Mouse (Mus musculus) lung, postnatal 10 days (tissue): Measurements from ENCODE around the gene Acoxl.
A peak's percentile ranks its signal among the peaks of the same experiment; 100 is the strongest.

Experiments
- DNase-seq: peaks from one replicate; pipeline ENCODE4 v3.0.0; 2021

Gene Acoxl

DNA sequence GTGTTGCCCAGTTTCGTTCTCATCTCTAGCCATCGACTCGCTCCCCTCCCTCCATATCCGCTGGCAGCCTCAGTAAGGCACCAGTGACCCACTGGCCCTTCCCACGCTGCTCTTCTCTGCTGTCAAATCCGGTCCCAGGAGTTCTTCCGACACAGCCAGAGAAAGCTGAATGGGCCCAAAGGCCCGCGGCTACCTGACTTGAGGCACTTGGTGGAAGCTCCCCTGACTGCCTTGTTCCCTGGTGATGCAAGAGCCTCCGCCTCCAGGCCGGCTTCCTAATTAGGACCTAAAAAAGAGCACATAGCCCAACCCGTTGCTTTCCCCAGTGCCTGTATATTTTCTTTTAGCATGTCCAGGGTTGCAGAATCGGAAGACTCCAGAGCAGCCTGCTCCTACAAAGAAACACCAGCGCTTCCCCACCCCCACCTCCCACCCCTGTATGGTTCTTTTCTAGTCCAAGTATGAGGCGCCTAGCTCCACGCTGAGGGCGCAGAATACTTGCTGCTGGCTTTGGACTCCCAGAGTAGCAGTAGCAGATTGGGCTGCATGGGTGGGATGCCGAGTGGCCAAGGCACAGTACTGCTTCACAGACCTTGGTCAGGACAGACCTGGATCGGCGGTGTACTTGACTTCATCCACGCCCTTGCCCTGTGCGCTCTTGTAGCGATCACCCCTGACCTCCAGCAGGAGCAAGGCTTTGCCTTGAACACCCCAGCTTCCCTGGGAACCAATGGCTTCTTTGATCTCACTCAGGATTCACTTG is 285.4 kb downstream of the Acoxl start:
- peak; percentile 47 for DNase-seq

DNA sequence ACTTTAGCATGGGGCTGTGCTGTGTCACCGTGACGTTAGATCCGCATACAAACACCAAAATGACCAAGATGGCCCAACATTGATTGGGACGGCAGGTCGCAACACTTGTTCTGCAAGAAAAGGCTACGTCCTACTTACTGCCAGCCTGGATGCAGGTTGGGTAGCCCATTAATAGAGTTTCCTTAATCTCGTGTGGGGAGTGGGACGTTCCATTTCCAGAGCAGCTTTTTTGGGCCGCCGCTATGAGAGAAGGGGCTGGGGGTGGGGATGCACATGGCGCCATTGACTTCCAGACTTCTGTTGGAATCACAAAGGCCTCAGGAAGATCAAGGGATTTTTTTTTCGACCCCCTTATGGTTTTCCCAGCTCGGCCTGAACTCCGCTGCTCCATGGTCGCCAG is 286.0 kb downstream of the Acoxl start:
- DNase-seq, result no peak

DNA sequence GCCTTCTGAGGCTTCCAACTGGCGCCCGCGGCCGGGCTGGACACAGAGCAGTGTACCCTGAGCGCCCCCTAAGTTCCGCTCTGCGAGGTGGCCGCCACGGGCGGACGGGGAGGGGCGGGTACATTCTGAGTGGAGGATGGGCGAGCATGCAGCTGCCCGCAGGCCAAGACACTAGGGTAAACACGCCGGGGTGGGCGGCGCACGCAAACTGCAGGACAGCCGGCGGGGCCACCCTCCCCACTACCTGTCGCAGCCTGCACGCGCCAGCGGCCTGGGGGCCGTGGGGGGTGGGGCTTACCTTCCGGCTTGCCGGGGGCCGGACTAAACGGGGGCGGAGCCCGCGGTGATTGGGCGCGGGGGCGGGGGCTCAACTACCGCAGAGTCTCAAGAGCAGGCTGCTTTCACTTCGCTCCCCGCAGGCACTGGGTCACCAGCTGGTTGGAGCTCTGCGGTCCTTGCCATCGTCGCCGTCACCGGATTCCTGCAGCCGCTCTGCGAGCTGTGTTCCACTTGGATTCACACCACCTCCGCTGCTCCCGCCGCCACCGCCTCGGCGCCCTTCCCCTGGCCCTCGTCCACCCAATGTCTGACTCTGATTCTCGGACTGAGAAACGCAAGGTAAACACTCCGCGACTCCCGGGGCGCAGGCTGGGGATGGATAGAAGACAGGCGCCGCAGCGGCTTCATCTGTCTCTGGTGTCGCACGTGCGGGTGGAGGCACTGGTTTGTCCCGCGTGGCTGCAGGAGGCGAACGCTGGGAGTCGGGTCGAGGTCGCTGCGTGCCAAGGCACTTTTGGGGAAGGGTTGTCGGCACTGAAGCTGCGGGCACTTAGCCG is 287.2 kb downstream of the Acoxl start, which contains the start of gene Bcl2l11:
Bcl2l11 (plus strand) TSS at position 404 of the 836 bp plus-strand sequence.
- DNase-seq, result peak; percentile 97

DNA sequence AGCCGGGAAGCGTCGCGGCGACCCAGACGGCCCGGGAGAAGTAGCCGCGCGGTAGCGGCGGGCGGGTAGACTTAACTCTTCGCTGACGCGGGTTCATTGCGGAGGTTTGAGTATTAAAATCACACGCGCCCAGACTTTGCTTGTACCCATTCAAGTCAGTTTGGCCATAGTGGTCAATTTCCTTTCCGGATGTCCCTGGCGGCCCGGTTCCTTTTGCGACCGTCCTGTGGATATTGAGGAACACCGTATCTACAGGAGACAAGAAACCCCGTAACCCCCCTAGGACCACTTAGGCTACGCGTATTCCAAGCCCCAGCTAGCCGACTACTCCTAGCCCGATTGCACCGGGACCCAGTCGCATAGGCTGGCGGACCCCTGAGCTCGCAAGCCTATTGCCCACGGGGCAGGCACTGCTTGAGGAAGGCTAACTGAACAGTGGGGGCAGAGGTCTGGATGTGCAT is 287.9 kb downstream of the Acoxl start:
- DNase-seq, result peak; percentile 41

DNA sequence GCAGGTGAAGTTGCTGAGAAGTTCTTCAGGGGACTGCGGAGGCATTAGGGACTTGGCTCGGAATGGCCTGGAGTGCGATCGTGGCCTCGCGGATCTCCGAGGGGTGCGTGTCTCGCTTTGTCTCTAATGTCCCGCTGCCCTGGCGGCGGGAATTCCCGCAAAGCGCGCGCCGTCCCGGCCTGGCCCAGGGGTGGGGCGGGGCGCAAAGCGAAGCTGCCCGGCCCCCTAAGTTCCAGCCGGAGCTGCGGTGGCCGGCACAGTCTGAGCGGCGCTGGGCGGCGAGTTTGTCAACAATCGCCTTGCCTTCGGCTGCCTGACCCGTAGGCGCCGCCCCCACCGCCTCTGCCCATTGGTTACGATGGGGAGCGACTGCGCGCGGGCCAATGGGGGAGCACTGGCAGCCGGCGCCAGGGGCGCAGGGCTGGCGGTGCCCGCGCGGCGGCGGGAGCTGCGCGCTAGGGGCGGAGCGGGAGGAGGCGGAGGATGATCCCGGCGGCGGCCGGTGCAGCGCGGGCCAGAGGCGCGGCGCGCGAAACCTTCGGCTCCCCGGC is 288.5 kb downstream of the Acoxl start:
- DNase-seq, result peak; percentile 98

DNA sequence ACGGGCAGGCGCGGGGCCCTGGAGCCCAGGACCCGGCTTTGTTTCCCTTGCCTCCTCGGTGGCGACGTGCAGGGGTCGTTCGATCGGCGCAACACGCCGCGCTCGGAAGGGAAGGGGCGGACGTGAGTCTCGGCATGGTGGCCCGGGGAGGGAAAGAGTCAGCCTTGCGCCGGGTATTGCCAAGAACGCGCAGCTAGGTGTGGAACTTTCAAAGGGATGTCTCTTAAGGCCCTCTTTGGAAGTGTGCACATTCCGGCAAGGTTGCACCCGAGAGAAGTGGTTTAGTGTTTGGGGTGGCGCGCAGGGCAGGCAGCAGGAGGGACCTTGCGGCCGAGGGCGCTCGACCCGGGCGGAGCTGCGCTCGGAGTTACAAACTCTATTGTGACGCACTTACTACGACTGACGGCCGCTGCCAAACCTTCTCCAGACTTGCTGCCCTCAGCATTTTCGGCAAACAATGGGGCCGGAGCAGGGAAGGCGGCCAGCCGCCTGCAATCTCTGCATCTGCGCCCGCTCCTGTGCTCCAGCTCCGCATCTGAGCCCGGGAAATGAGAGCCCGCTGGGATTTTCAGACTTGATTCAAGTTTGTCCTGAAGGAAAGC is 289.1 kb downstream of the Acoxl start:
- peak; percentile 91 for DNase-seq

DNA sequence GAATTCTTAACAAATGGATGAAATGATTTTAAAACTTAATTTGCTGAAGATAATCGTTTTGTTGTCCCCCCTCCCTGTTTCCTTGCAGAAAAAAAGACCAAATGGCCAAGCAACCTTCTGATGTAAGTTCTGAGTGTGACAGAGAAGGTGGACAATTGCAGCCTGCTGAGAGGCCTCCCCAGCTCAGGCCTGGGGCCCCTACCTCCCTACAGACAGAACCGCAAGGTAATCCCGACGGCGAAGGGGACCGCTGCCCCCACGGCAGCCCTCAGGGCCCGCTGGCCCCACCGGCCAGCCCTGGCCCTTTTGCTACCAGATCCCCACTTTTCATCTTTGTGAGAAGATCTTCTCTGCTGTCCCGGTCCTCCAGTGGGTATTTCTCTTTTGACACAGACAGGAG is 289.9 kb downstream of the Acoxl start:
- no peak for DNase-seq

DNA sequence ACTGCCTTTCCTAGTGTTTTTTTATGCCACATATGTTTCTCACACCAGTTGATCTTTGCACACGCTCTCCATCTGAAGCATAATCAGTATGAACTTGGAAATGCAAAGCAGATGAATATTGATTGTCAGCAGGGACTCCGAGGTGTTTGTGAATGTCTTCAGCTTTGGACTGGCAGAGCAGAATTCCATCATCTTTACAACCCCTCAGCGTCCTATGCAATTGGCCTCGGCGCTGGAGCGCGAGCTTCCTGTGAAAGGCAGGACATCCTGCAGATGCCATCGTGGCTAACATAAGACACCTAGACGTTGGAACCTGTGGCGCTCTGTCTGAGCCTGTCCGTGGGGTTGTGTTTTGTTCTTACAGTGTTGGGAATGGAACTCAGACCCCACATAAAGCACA is 292.8 kb downstream of the Acoxl start:
- DNase-seq, result no peak

DNA sequence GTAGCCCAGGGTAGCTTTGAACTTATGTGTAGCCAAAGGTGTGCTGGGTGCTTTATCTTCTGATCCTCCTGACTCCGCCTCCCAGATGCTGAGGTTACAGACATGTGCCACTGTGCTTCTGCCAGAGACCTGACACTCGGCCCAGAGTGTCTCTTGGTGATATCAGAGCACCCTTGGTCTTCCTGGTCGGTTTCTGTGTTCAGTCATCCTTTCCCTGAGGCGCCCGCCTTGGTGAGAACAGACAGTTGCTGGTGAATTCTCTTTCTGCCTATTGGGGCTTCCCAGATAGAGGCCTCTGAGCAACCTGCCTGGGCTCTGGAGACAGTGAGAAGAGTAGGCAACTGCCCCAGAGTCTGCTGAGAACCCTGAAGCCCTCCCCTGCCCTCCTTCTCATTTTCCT is 294.0 kb downstream of the Acoxl start:
- no peak for DNase-seq

DNA sequence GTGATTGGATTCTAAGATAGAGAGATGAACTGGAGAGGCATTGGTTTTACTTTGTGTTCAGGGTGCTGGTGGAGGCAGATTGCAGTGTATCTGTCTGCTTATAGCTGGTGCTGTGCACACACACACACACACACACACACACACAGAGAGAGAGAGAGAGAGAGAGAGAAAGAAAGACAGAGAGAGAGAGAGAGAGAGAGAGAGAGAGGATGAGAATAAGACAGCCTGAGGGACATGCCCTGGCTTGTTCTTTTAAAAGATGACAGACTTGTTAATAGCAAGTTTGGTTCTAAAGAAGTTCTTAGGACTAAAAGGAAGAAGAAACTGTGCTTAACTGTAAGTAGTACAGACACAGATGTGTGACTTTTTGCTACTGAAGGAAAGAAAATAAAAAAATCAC is 295.2 kb downstream of the Acoxl start:
- DNase-seq, result no peak

DNA sequence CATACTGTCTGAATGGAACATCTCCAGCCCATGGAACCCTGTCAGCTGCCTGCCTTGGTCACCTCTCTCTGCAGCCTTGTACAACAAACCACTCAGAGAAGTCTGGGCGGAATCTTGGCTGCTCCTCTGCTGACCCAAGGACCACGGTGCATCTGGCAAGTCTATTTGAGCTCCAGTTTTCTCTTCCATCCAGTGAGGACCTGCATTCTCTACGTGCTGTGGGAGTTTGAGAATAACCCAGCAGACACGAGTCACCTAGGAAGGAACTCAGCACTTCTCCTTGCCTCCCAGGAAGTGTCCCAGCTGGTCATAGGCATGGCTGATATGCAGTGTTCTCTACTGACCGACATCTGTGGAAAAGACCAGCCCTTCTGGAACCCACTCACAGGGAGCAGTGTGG is 295.8 kb downstream of the Acoxl start:
- no peak for DNase-seq

DNA sequence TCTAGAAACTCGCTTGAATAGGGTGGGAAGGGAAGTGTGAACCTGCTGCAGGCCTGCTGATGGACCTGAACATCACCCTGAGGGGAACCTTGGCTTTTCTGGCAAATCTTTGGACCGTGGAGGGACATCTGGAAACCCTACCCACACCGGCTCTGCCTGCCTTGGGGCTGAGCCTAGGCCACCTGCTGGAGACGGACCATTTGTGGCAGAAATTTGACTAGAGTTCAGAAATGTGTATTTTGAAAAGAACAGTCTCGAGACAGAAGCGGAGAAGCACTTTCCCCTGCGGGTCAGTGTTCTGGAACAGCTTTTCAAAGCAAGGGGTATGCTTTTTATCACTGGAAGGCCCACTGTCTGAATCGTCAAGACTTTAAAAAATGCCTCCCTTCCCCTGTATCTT is 296.3 kb downstream of the Acoxl start:
- DNase-seq, result no peak

DNA sequence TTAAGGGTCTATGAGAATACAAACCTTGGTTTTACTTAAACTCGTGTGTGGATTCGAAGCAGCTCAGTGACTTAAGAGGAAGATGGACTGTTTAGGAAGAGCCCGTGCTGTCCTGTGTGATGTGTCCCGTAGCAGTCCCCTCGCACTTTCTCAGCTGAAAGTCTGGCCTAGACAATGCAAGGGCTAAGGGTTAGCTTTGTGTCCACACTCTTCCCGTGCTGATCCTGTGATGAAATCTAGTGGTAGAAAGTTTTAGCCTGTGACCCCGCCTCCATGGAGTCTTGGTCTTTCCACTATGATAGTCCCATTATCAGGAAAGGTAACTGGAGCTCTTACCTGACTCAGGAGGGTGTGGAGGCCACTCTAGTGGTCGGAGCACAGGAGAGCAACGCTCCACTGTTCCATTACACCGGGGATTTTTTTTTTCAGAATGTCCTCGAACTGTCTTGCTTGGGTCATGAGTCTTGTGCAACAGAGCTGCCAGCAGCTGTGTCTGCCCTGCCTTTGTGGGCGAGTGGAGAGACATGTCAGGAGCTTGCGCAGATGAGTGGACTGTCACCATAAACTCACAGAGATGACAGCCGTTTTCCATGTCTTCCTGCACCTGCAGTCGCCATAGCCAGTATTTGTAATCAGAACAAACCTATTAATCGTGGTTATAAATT is 298.2 kb downstream of the Acoxl start:
- peak; percentile 36 for DNase-seq

DNA sequence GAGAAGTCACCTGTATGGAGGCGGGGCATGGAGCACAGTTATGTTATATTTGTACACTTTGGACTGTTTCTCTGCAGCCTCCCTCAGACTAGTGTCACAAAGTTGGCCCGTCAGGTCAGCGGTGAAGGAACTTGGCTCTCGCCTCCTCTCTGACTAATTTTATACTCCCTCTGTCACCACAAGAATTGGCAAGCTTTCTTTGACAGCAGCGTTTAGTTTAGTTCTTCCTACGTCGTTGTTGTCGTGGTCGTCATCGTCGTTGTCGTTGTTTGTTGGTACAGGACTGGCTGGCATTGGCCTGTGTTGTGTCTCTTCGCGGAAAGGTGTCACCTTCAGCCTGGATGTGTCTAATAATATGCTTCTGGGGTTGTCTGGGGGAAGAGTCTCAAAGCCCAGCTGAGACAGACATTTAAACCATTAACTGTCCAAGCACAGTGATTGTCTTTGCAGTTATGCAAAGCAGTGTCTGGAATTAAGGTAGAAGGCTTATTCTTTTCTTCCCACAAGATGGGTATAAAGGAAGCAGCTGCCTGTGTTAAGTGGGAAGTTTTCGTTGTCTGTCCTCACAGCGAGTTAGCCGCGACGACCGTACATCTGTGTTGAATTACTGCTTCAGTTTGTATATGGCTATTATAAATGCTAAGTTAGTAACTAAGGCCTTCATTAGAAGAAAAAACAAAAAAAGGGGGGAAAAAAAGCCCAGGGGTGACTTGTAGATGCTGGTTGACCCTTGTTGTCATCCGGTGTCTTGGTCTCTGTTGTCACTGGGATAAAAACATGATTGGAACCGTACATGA is 299.0 kb downstream of the Acoxl start:
- DNase-seq, result peak; percentile 36

DNA sequence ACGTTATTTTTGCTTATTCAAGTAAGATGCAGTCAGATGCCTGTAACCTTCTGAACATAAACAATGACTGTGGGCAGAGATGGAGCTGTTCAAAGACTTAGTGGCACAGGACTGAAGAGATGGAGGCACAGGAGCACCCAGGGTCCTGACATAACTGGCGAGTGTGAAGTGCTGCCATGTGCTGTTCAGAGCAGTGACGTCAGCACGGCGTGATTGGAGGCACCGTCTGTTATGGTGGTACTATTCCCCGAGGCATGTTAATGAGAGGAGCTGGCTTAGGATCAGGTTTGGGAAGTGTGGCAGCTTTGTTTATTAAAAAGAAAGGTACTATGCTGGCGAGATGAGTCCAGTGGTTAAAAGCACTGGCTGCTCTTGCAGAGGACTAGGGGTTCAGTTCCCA is 300.2 kb downstream of the Acoxl start:
- DNase-seq, result no peak

DNA sequence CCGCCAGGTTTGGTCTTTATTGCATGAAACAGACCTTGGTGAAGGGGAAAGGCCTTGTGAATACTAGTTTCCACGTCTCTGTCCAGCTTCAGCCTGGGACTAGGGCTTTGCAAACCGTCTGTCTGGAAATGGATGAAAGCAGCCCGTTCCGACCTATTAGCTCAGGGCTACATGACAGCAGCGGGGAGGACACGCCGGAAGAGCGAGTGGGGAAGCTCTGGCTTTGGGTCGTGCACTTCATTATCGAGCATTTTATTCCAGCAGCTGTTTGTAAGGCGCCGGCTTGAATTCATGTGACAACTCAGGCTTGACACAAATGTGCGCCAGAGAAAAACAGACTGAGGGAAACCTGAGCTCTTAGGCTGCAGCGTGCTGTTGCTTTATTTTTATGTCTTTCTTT is 301.1 kb downstream of the Acoxl start:
- DNase-seq, result peak; percentile 78

DNA sequence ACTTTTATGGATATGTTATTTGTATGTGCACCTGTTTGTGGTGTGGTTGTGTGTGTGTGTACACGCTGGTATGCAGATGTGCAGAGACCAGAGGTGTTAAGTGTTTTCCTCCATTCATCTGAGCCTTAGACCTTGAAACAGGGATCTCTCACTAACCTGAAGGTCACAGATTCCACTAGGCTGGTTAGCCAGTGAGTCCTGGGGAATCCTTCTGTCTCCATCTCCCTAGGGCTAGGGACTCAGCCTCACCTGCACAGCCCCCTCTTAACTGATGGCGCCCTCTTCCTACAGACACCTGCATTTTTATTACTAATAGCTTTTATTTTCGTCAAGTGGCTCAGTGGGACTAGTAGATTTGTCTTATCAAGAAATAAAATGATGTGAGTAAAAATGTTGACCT is 301.5 kb downstream of the Acoxl start:
- DNase-seq, result no peak

DNA sequence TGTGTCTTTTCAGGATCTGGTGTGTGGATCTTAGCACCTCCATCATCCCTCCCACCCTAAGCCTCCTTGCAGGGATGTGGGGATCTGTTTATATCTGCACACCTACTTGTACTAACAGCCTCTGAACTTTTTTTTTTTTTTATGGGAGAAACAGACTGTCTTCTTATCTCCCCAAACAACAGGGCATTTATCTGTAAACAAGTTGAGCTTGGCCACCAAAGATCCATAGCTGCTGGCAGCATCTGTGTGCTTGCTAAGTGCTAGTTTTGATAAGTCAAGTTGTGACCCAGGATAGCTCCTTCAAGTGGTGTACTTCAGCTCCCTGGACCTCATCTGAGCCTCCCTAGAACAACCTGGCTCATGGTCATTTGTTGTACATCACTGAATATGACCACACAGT is 305.3 kb downstream of the Acoxl start:
- DNase-seq, result no peak

DNA sequence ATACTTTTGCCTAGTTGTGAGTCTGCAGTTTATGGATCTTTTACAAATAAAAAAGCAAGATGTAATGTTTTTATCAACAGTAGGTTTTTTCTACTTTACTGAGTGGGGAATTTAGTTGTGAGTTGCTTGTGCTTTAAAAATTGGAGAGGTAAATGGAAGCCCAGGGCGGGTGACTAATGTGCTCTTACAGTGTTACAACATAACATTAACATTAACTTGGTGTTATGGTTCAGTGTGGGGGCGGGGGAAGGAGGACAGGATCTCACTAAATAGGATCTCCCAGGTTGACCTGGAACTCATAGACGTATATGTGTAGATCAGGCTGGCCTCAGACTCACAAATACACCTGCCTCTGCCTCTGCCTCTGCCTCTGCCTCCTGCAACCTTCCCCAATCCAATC is 306.8 kb downstream of the Acoxl start:
- no peak for DNase-seq

DNA sequence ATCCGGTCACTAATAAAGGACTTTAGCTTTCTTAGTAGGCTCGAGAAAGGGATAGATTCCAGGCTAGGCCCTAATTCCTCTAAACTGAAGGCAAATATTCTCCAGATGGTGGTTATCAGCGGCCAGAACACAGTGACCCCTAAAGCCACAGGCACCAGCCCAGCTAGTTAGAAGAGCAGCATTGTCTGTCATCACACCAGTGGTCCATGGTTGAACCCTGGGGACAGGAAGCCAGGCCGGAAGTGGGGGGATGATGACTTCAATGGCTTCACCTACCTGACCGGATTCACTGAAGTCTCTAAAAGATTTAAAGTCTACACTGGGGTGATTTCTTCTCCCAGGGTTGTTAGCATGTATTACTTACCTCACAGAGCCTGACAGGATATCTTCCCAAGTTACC is 310.9 kb downstream of the Acoxl start:
- no peak for DNase-seq

DNA sequence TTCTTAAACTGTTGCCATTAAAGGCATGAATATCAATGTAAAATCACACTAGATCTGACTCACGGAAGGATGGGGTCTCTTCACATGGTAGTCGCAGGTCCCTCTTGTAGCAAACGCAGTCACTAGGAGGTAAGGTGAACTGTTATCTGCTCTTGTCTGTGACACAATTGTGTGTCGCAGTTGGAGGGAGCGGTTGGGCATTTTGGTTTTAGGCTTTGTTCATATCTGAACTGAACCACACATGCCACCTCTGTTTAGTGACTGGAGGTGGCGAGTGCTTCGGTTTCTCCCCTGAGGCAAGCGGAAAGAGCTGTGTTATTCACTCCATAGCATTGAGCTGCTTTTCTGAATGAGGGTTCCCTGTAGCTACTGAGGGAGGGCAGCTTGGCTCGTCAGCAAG is 313.5 kb downstream of the Acoxl start:
- DNase-seq, result no peak
